Mouse (Mus musculus): ENCODE results near the gene Akt1. TPM values are rescaled to one million over a fixed set of nuclear protein-coding genes. Genes with fewer than 3 reads are reported as not detected.

The Akt1 gene
- polyA plus RNA-seq, 1 experiment from 2014 or later, result 41.9 TPM

- Histone ChIP-seq H3K4me3 (peak overlapping the region; percentile 30; the same call in 1 of the 2 replicates), H3K27ac (no peak overlapping the region)
- 36% methylated on average over 8 of the region's 8 CpGs for WGBS
These were observed 32.8 kb upstream of the Akt1 start for GRCm38 (mm10) chr12:112707573-112707869.

GRCm38 (mm10) chr12:112706704-112707572, 32.3 kb upstream of the Akt1 start:
- 14% methylated on average over 32 of the region's 32 CpGs for WGBS
- H3K9me3 ChIP-seq, result no peaks in the 10 kb centered on the region
- no peak overlapping the region for H3K27ac ChIP-seq
- peaks cover 12% of the 10 kb centered on the region for H3K4me1 ChIP-seq
- DNase-seq (ENCODE audit: extremely low spot score, low spot score), result peak; percentile 87
- H3K4me3 ChIP-seq, result peak overlapping the region; percentile 30
- peaks cover 39% of the 10 kb centered on the region for H3K27me3 ChIP-seq (ENCODE audit: poor library complexity, severe bottlenecking)
- H3K36me3 ChIP-seq (replicated peaks), result no peaks in the 10 kb centered on the region

More at GRCm38 (mm10) chr12:112707573-112707869, 32.8 kb upstream of the Akt1 start:
- no peak for DNase-seq (ENCODE audit: extremely low spot score, low spot score)
- H3K9me3 ChIP-seq, result no peaks in the 10 kb centered on the region
- no peaks in the 10 kb centered on the region for H3K36me3 ChIP-seq (replicated peaks)
- peaks cover 12% of the 10 kb centered on the region for H3K4me1 ChIP-seq
- H3K27me3 ChIP-seq (ENCODE audit: poor library complexity, severe bottlenecking), result peaks cover 33% of the 10 kb centered on the region

- H3K27me3 ChIP-seq (ENCODE audit: poor library complexity, severe bottlenecking), result peaks cover 53% of the 10 kb centered on the region
These were observed 28.0 kb upstream of the Akt1 start for GRCm38 (mm10) chr12:112702374-112703320.

DNA sequence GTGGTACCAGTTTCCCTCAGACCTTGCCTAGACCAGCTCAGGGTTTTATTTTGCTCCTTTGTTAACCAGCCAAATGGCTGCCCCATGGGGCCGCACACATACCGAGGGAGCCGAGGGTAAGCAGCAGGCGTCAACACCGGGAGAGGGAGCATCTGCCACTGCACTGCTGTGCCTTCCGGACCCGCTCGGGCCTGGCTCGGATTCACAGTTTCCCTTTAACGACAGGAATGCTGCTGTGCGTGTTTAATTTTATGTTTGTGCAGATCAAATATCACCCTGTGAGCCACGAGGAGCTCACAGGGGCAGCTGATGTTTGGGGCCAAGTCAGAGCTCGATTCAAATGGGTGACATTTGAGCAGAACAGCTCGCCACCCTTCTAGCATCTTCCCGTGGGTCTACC, 25.8 kb upstream of the Akt1 start:
- Histone ChIP-seq H3K27me3 (ENCODE audit: poor library complexity, severe bottlenecking) (peaks cover 47% of the 10 kb centered on the region), H3K4me1 (peaks cover 13% of the 10 kb centered on the region), H3K27ac (peak overlapping the region; percentile 40; the same call in 1 of the 2 replicates), H3K9me3 (no peaks in the 10 kb centered on the region), H3K36me3 (replicated peaks) (no peaks in the 10 kb centered on the region), H3K4me3 (no peak overlapping the region)
- DNase-seq (ENCODE audit: extremely low spot score, low spot score), result no peak
- WGBS, result 25% methylated on average over 15 of the region's 15 CpGs

More at GRCm38 (mm10) chr12:112702374-112703320, 28.0 kb upstream of the Akt1 start:
- 80% methylated on average over 6 of the region's 6 CpGs for WGBS
- no peaks in the 10 kb centered on the region for H3K36me3 ChIP-seq (replicated peaks)
- H3K4me1 ChIP-seq, result peaks cover 25% of the 10 kb centered on the region
- DNase-seq (ENCODE audit: extremely low spot score, low spot score), result no peak
- H3K9me3 ChIP-seq, result no peaks in the 10 kb centered on the region
- H3K4me3 ChIP-seq, result no peak overlapping the region
- no peak overlapping the region for H3K27ac ChIP-seq

DNA sequence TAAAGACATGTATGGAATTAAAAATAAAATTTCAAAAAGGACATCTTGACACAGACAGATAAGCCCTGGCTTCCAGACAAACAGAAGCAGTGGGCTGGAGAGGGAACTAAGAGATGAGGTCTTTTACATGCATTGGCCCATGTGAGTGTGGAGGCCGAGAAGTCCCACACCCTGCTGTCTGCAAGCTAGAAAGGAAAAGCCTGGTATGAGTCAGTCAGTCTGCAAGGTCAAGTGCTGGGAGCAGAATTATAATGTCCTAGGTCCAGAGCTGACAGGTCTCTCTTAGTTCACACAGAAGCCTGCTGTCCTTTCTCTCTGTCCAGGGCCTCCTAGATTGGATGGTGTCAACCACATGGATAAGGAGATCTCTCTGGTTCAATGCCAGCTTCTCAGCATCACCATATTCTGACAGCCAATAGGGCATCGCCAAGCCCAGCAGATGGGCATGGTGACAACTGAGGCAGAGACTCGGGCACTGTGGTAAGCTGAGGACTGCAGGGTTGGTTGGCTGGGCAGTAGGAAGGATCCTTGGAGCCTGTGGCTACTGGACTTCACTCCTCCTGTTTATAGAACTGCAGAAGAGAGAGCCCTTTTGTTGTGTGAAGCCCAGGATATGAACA, 22.2 kb upstream of the Akt1 start:
- H3K9me3 ChIP-seq, result no peaks in the 10 kb centered on the region
- no peaks in the 10 kb centered on the region for H3K36me3 ChIP-seq (replicated peaks)
- H3K4me3 ChIP-seq, result no peak overlapping the region
- peaks cover 51% of the 10 kb centered on the region for H3K27me3 ChIP-seq (ENCODE audit: poor library complexity, severe bottlenecking)
- WGBS, result 86% methylated on average over 3 of the region's 3 CpGs
- no peak for DNase-seq (ENCODE audit: extremely low spot score, low spot score)
- H3K27ac ChIP-seq, result no peak overlapping the region
- peaks cover 36% of the 10 kb centered on the region for H3K4me1 ChIP-seq

DNA sequence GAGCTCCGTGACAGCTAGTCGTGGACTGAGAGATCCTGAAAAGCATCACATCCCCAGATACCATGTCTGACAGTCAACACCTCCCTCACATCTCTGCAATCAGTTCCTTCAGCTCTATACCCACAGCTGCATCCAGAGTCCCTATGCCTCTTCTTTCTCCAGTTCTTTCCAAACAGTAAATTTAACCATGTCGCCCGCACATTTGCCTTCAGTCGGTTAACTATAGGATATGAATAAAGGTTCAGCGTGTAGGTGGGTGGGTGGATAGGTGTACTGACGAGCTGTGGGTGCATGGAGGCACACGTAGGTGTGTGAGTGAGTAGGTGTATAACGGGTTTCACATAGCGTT, 19.4 kb upstream of the Akt1 start:
- Histone ChIP-seq H3K27me3 (ENCODE audit: poor library complexity, severe bottlenecking) (peaks cover 24% of the 10 kb centered on the region), H3K9me3 (no peaks in the 10 kb centered on the region), H3K27ac (peak overlapping the region; percentile 95), H3K4me3 (peak overlapping the region; percentile 83), H3K36me3 (replicated peaks) (no peaks in the 10 kb centered on the region; the same call in 1 of the 2 replicates), H3K4me1 (peaks cover 23% of the 10 kb centered on the region)
- WGBS, result 87% methylated on average over 10 of the region's 10 CpGs
- DNase-seq (ENCODE audit: extremely low spot score, low spot score), result no peak

- Histone ChIP-seq H3K27me3 (ENCODE audit: poor library complexity, severe bottlenecking) (peaks cover 20% of the 10 kb centered on the region), H3K27ac (peak overlapping the region; percentile 95), H3K4me1 (peaks cover 23% of the 10 kb centered on the region), H3K36me3 (replicated peaks) (no peaks in the 10 kb centered on the region; the same call in 1 of the 2 replicates), H3K4me3 (peak overlapping the region; percentile 83), H3K9me3 (no peaks in the 10 kb centered on the region)
- 4% methylated on average over 54 of the region's 54 CpGs for WGBS
- DNase-seq (ENCODE audit: extremely low spot score, low spot score), result peak; percentile 91
These were observed 18.8 kb upstream of the Akt1 start for GRCm38 (mm10) chr12:112693185-112694126.

DNA sequence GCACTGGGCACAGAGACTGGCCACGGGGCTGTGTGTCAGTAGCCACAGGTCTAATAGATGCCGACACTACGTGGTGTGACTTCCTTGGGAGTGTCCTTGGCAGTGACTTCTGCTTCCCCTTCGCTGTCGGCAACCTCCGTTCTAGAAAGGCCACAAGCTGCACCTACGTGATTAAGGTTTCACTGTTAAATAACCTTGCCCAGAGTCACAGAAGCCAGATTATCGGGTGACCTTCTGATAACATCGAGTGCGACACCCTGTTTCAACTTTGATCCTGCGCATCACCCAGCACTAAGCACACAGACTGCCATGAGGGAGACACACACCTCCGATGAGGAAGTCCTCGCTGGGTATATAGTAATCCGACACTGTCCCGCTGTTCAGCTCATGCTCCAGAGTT, 13.8 kb upstream of the Akt1 start:
- H3K9me3 ChIP-seq, result no peaks in the 10 kb centered on the region
- WGBS, result 79% methylated on average over 15 of the region's 15 CpGs
- no peak overlapping the region for H3K27ac ChIP-seq
- H3K27me3 ChIP-seq (ENCODE audit: poor library complexity, severe bottlenecking), result peaks cover 16% of the 10 kb centered on the region; the same call in 1 of the 2 replicates
- no peaks in the 10 kb centered on the region; the same call in 1 of the 2 replicates for H3K36me3 ChIP-seq (replicated peaks)
- no peak overlapping the region for H3K4me3 ChIP-seq
- no peak for DNase-seq (ENCODE audit: extremely low spot score, low spot score)
- peaks cover 19% of the 10 kb centered on the region for H3K4me1 ChIP-seq

- Histone ChIP-seq H3K36me3 (replicated peaks) (peaks cover 17% of the 10 kb centered on the region), H3K27me3 (ENCODE audit: poor library complexity, severe bottlenecking) (peaks cover 67% of the 10 kb centered on the region), H3K4me1 (peaks cover 32% of the 10 kb centered on the region), H3K27ac (no peak overlapping the region), H3K9me3 (no peaks in the 10 kb centered on the region), H3K4me3 (no peak overlapping the region)
- DNase-seq (ENCODE audit: extremely low spot score, low spot score), result no peak
- 59% methylated on average over 7 of the region's 7 CpGs for WGBS
These were observed 8.7 kb upstream of the Akt1 start for GRCm38 (mm10) chr12:112683351-112683750.

DNA sequence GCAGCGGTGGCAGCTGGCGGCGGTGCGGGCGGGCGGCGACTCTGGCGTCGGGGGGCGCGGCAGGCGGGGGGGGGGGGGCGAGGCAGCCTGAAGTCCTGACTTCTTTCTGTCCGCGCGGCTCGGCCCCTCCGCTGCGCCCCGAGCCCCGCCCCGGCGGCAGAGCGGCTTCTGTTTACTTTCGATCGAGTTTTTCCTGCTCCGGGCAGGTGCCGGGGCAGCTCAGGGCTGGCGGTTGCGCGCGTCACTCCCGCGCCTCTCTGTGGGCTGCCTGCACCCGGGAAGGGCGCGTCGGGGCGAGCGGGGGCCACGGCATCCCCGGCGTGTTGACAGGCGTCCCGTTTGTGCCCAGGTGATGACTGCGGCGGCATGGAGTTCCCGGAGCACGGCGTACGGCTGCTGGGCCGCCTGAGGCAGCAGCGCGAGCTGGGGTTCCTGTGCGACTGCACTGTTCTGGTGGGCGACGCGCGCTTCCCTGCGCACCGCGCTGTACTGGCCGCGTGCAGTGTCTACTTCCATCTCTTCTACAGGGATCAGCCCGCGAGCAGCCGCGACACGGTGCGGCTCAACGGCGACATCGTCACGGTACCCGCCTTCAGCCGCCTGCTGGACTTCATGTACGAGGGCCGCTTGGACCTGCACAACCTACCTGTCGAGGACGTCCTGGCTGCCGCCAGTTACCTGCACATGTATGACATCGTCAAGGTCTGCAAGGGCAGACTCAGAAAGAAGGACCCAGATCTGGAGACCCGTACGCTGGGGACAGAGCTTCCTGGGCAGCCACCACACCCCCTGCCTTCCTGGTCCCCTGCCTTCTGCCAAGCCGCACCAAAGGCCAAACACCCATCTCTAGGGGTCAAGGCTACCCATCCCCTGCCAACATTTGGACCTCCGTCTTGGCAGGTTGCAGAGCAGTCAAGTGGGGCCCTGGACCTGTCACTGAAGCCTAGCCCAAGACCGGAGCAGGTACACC, 4.6 kb upstream of the Akt1 start:
- Histone ChIP-seq H3K9me3 (no peaks in the 10 kb centered on the region), H3K27me3 (ENCODE audit: poor library complexity, severe bottlenecking) (peaks cover 83% of the 10 kb centered on the region), H3K36me3 (replicated peaks) (peaks cover 17% of the 10 kb centered on the region), H3K4me1 (peaks cover 64% of the 10 kb centered on the region), H3K27ac (peak overlapping the region; percentile 83), H3K4me3 (peak overlapping the region; percentile 74)
- peak; percentile 53 for DNase-seq (ENCODE audit: extremely low spot score, low spot score)
- 4% methylated on average over 73 of the region's 87 CpGs for WGBS

DNA sequence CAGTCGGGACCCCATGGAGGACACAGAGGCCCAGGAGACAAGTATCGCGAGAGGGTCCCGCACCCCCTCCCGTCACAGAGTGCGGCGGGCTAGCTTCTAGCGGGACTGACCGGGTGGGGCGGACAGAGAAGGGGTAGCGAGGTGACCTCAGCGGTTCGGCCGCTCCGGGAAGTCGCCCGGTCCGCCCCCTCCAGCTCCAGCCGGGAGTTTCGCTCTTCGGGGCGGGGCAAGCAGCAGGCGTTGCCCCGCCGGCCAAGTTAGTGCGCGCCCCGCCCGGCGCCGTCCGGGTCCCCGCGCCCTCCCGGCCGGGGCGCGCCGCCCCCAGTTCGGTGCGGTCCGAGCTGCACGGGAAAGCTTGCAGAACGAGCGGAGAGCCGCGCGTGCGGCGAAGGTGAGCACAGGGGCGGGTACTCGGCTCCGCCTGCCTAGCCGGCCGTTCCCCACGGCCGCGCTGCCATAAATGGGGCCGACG, 3.9 kb upstream of the Akt1 start, which contains the start of gene Zbtb42:
Gene Zbtb42 (plus strand): TSS at position 274 of the 472 bp plus-strand sequence.
- Histone ChIP-seq H3K4me3 (peak within 1 kb of the TSS; percentile 74), H3K27ac (peak within 1 kb of the TSS; percentile 83), H3K27me3 (ENCODE audit: poor library complexity, severe bottlenecking) (peaks cover 76% of the 10 kb centered on the region), H3K9me3 (no peaks in the 10 kb centered on the region), H3K36me3 (replicated peaks) (peaks cover 17% of the 10 kb centered on the region), H3K4me1 (peaks cover 62% of the 10 kb centered on the region)
- under 1% methylated on average over 60 of the region's 60 CpGs for WGBS
- peak; percentile 81 for DNase-seq (ENCODE audit: extremely low spot score, low spot score)
